Mouse (Mus musculus) frontal cortex, adult (tissue): ENCODE measurements around the gene Myog.
"Not testable (repeated sequence)": the region's sequence is repeated elsewhere in the genome, so short reads cannot be mapped to it uniquely, and the experiment has no call there.

Experiments
- ATAC-seq: cut with Nextera tagmentation; 2 replicates; pipeline ENCODE4 v1.9.2; 2017; ENCODE audit warnings: mild to moderate bottlenecking, moderate library complexity, mixed read lengths; ENCODE audit not compliant: low TSS enrichment

The Myog gene

GRCm38 (mm10) chr1:134289598-134290099 lies at the start of gene Myog:
Gene Myog (plus strand): TSS chr1:134289989.
- ATAC-seq, result no peak

DNA sequence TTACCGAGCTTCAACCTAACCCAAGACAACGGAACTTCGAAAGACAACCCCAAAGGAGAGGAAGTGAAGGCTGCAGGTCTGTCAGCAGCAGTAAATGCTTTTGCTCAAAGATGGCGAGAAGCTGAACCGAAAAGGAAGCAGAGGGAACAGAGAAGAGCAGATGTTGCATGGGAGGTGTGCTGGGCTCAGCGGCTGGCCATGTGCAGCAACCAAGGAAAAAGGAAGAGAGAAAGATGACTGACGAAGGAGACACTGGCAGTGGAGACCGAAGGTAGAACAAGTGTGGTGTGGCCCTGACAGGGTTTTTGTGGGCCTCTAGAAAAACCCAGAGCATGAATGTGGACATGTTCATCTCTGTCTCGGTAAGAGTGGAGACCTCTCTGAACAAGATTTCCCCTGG lies 49.1 kb upstream of the Myog start:
- peak; percentile 34; the same call in 1 of the 2 replicates for ATAC-seq

DNA sequence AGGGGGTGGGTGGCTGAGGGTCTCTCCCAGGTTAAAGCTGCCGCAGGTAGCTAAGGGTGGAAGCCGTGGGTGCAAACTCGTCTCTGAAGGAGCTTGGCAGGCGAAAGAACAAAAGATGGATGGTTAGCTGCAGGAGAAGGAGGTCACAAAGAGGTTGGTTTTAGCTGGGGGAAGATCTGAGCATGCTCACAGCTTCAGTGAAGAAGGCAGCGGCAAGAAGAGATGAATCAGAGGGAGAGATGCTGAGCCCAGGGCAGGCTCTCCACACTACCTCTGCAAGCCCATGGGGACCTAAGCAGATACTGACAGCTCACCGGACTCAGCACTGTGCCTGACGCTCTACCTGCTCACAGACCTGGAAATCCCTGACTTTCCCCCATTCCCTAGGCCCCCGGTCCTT lies 48.5 kb upstream of the Myog start:
- ATAC-seq, result peak; percentile 8; the same call in 1 of the 2 replicates

DNA sequence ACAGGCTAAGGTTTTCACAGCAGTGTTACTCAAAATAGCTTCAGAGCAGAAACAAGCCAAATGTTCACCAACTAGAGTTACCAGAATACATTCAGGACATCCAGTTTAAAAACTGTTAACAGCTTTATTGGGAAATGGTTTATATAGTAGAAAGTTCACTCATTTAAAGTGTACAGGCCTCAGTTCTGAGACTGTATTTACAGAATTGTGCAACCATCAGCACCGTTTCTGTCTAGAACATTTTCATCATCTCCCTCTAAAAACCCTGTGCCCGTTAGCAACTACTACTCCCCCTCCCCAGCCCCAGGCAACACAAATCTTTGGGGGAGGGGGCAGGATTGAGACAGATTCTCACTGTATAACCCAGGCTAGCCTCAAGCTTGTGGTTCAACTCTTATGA lies 47.5 kb upstream of the Myog start:
- no peak for ATAC-seq

DNA sequence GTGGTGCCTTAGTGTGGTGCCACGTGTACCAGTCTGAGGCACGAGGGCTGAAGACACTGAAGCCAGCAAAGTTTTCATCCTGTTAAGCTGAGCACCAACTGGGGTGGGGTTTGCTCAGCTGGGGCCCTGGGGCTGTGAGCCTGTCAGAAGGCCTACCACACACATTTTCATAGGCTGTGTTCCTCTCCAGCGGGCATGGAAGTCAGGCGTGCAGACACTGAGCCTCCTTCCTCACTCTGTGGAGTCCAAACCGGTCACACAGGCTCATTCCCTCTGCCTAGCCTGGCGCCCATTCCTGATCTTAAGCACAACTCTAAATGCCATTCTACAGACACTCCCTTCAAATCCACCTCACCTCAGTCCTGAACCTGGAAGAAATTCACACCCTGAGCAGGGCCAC lies 46.3 kb upstream of the Myog start:
- no peak for ATAC-seq

- ATAC-seq, result peak; percentile 75
Measured at GRCm38 (mm10) chr1:134243948-134244914, 45.6 kb upstream of the Myog start.

- ATAC-seq, result no peak
Measured at GRCm38 (mm10) chr1:134245004-134245717, 44.6 kb upstream of the Myog start.

GRCm38 (mm10) chr1:134246590-134246989 lies 43.2 kb upstream of the Myog start:
- peak; percentile 42 for ATAC-seq

DNA sequence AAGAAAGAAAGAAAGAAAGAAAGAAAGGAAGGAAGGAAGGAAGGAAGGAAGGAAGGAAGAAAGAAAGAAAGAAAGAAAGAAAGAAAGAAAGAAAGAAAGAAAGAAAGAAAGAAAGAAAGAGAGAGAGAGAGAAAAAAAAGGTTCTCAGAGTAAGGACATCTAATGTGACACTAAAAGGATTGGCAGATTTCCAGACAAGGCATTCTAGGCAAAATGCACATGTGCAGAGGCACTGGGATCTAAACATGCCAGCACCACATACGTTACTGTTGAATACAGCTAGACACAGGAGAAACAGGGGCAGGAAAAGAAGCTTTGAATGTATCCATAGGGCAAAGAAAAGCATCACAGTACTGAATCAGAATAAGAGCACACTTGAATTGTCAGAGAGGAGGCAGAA lies 40.1 kb upstream of the Myog start:
- not testable (repeated sequence) for ATAC-seq

DNA sequence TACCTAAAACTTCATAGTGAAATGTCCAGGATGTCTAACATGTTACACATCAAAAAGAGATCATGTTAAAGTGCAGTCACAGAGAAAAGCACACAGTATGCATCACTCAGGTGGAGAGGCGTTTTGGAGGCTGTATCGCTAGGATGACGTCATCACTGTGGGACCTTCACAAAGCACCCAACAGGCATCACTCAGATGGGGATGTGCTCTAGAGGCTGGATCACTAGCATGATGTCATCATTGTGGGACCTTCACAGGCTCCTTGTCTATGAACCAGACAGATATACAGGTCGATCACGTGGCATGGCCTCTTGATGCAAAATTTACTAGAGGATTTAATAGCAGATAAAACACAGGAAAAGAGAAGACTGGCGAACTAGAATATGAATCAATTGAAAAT lies 25.4 kb upstream of the Myog start:
- no peak for ATAC-seq

DNA sequence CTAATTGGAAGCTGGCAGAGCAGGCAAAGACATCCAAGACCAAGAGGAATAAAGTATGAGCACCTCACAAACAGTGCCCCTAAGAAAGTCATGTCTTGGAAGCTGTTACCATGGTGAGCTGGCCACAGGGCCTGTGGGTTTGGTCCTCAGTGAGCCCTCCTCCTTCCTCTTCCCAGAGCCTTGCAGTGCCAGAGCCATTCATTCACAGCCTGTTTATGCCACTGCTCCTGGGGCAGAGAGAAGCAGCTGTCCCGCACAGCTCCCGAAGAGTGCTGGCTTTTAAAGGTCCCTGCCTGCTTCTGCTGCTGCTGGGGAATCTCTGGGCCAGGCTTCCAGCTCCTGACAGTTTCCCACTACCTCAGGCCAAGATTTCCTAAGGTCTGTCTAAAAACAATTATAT lies 24.0 kb upstream of the Myog start:
- peak; percentile 69; the same call in 1 of the 2 replicates for ATAC-seq

DNA sequence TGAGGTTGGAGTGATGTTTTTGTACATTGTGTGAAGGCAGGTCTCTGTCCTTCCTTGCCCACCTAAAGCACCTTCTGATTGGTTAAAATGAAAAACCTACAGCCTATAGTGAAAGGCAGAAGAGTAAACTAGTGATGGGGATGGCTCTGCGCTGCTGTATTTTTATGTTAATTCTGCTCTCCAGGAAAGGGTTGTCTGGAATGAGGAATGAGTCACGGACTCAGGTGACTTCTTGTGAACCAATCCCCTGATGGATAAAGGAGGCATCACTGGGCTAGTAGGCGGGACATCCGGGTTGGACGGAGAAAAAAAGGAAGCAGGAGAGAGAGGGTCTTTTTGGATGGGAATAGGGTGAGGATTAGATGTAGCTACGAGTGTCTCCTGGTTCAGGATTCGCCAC lies 19.8 kb upstream of the Myog start:
- no peak for ATAC-seq

DNA sequence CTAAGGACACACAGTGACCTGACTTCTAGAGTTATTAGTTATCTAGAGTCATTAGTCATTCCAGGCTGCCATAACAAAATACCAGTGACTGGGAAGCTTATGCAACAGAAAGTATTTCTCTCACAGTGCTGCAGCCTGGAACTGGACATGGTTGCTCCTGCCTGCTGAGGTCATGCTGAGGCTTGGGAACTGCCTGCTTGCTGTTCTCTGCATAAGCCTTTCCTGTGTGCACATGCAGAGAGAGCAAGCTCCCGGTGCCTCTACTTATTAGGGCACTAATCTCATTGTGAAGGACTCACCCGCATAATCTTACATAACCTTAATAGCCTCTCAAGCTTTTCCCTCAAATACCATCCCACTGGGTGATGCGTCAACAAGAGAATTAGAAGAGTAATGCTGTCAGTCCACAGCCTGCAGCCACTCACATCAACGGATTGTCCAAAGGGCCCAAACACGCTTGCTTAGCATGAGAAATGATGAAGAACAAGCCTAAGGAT lies 17.0 kb upstream of the Myog start:
- no peak for ATAC-seq

GRCm38 (mm10) chr1:134273493-134274395 lies 16.0 kb upstream of the Myog start:
- peak; percentile 80 for ATAC-seq

GRCm38 (mm10) chr1:134274483-134274920 lies 15.3 kb upstream of the Myog start:
- ATAC-seq, result no peak

GRCm38 (mm10) chr1:134275616-134276464 lies 13.9 kb upstream of the Myog start:
- peak; percentile 50 for ATAC-seq

DNA sequence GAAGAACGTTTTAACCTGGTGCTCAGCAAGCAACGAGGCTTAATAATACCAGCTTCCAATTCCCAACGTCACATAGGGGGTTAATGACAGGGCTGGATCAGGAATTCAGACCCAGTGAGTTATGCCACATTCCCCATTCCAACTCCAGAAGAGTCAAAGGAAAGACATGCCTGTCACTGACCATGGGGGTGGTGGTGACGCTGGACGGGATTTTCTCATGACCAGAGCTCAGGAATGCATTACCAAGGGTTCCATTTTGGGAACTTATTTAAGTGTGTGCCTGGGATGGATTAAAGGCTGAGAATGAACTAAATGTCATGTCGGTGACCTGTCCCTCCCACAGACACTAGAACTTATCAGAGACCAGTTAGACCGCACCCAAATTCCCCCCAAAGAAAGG lies 13.0 kb upstream of the Myog start:
- ATAC-seq, result no peak

GRCm38 (mm10) chr1:134280174-134280573 lies 9.6 kb upstream of the Myog start:
- ATAC-seq, result no peak

DNA sequence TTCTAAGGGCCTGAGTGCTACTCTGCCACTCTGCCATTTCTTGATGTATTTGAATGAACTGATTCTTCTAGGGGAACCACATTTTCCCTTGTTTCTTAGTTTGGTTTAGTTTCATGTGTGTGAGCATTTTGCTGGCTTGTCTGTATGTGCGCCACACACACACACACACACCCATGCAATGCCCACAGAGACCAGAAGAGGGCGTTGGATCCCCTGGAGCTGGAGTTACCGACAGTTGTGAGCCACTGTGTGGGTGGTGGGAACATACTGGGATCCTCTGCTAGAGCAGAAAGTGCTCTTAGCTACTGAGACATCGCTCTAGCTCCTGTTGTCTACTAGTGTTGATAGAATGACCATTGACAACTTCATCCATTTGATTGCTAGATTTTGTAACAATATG lies 8.2 kb upstream of the Myog start:
- ATAC-seq, result no peak

GRCm38 (mm10) chr1:134282342-134282741 lies 7.4 kb upstream of the Myog start:
- ATAC-seq, result no peak
